Mouse (Mus musculus) hindbrain, embryonic 16.5 days (tissue): ENCODE measurements around the gene Abhd4. TPM values are rescaled to one million over a fixed set of nuclear protein-coding genes. Genes with fewer than 3 reads are reported as not detected.

Experiments
- ATAC-seq: fragments of 200-750 bp; cut with Nextera tagmentation; 2 replicates; pipeline ENCODE4 v1.8.0; 2017; ENCODE audit warnings: moderate TSS enrichment, moderate library complexity
- H3K27ac ChIP-seq: fragments of 300-500 bp; sonication (generic); 2 replicates; pipeline ENCODE4 v1.5.1; 2014; ENCODE audit warnings: low read depth, mild to moderate bottlenecking, control low read depth, low read length, moderate library complexity
- H3K27me3 ChIP-seq: fragments of 300-500 bp; sonication (generic); replicated peaks from 2 replicates; pipeline ENCODE4 v1.6.1; 2014; ENCODE audit warnings: low read length; ENCODE audit not compliant: control insufficient read depth, insufficient read depth
- H3K36me3 ChIP-seq: fragments of 300-500 bp; sonication (generic); 2 replicates; pipeline ENCODE4 v1.6.1; 2014; ENCODE audit warnings: mild to moderate bottlenecking, low read length, moderate library complexity, mixed read lengths; ENCODE audit not compliant: control insufficient read depth, insufficient read depth
- H3K4me1 ChIP-seq: fragments of 300-500 bp; sonication (generic); 2 replicates; pipeline ENCODE4 v1.6.1; 2014; ENCODE audit warnings: low read depth, low read length; ENCODE audit not compliant: control insufficient read depth, insufficient read depth
- H3K4me2 ChIP-seq: fragments of 300-500 bp; sonication (generic); 2 replicates; pipeline ENCODE4 v1.6.1; 2014; ENCODE audit warnings: mild to moderate bottlenecking, low read length, control low read depth, moderate library complexity
- H3K4me3 ChIP-seq: fragments of 300-500 bp; sonication (generic); 2 replicates; pipeline ENCODE4 v1.5.1; 2014; ENCODE audit warnings: mild to moderate bottlenecking, low read length, control low read depth, moderate library complexity
- H3K9ac ChIP-seq: fragments of 300-500 bp; sonication (generic); 2 replicates; pipeline ENCODE4 v1.6.1; 2014; ENCODE audit warnings: low read depth, mild to moderate bottlenecking, control low read depth, low read length, moderate library complexity
- H3K9me3 ChIP-seq: fragments of 300-500 bp; sonication (generic); 2 replicates; pipeline ENCODE4 v1.6.1; 2014; ENCODE audit warnings: mild to moderate bottlenecking, low read length, moderate library complexity; ENCODE audit not compliant: control insufficient read depth
- WGBS: fragments of 180-500 bp; shearing (Covaris S2); extraction: QIAGEN DNeasy Blood & Tissue Kit; methylation state at CpG from one replicate; pipeline ENCODE4 v1.1.7; 2014; 5-methylcytosine and 5-hydroxymethylcytosine counted together
- polyA plus RNA-seq: library from polyadenylated mRNA; unstranded; fragments of >200 nt; fragmentation: Nextera tagmentation; extraction: Ambion mirVana; gene quantifications from 2 replicates; pipeline ENCODE4 v1.2.1, GENCODE M21; 2015

Gene Abhd4
- polyA plus RNA-seq, 1 experiment from 2014 or later, result 75.2 TPM

DNA sequence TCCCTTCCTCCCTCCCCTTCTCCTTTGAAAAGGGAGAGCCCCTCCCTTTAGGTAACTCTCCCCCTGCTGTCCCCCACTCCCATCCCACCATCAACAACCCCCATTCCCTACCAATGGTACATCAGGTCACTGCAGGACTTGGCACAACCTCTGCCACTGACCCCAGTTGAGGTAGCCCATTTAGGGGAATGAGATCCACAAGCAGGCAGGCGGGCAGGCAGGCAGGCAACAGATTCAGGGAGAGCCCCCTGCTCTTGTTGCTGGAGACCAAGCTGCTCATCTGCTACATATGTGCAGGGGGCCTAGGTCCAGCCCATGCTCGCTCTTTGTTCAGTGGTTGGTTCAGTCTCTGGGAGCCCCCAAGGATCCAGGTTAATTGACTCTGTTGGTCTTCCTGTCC lies 22.5 kb downstream of the Abhd4 start:
- H3K27ac ChIP-seq, result no peak overlapping the region
- 93% methylated on average over 2 of the region's 2 CpGs for WGBS
- no peaks in the 10 kb centered on the region for H3K9me3 ChIP-seq
- H3K27me3 ChIP-seq, result no peaks in the 10 kb centered on the region
- H3K9ac ChIP-seq, result no peak overlapping the region
- H3K4me2 ChIP-seq, result no peak overlapping the region
- H3K4me1 ChIP-seq, result no peaks in the 10 kb centered on the region
- H3K36me3 ChIP-seq, result no peaks in the 10 kb centered on the region
- no peak for ATAC-seq
- no peak overlapping the region for H3K4me3 ChIP-seq

DNA sequence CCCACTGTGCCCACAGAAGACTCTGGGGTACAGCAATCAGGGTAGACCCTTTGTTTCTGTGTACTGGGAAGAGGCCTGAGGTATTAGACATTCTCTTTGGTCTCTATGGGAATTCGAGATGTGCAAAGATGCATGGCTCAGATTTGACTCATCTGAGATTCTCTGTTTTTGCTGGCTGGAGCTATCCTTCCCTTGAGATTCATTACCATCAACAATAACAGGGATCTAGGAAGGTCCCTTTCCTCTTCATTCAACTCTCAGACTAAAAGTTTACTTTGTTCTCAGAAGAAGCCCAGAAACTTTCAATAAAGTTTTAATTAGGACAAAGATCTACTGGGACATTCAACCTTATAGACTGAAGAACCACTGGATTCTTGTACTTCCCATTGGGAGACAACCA lies 30.9 kb downstream of the Abhd4 start, which contains the start of gene Olfr49:
TSS of gene Olfr49 (minus strand) at position 101 of the 400 bp plus-strand sequence.
- no peak within 1 kb of the TSS for H3K27ac ChIP-seq
- no peaks in the 10 kb centered on the region for H3K27me3 ChIP-seq
- no peaks in the 10 kb centered on the region; the same call in 1 of the 2 replicates for H3K9me3 ChIP-seq
- WGBS, result 83% methylated on average over 1 of the region's 1 CpGs
- no peak within 1 kb of the TSS for H3K4me2 ChIP-seq
- ATAC-seq, result no peak
- H3K4me3 ChIP-seq, result no peak within 1 kb of the TSS
- H3K36me3 ChIP-seq, result no peaks in the 10 kb centered on the region
- H3K9ac ChIP-seq, result no peak within 1 kb of the TSS
- H3K4me1 ChIP-seq, result no peaks in the 10 kb centered on the region

DNA sequence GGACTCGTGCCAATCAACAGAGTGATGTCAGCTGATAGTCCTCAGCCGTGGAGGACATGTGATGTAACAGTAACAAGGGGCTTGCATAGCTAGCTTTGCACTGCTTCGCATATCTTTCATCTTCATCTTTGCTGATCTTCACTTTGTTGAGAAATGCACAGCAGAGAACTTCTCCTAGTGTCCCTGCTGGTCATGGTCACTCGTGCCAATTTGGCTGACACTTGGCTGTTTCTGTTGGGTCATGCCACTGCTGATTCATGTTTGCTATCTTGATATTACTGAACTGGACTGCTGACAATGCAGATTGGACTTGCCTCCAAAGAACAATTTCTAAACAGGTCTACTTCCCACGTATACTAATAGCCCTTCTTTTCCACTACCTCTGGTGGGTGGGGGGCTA lies 46.1 kb downstream of the Abhd4 start:
- no peak for ATAC-seq

DNA sequence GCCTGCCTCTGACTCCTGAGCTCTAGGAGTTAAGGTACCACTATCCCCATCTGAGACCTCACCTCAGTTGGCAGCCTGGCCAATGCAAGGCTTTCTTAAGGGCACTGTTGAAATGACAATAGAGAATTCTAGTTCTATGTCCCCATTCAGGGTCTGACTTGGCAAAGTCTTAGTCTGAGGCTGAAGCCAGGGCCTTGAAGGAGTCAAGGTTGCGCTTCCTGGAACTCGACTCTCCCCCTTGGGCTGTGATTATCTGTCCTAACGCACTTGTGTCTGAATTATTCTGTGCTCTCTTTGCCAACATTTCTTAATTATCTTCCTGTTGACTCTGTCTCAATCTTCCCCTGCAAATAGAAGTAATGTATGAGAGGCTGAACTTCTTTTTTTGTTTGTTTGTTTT lies 46.7 kb downstream of the Abhd4 start:
- WGBS, result 98% methylated on average over 3 of the region's 3 CpGs

More for the DNA sequence above, 46.1 kb downstream of the Abhd4 start:
- WGBS, result 84% methylated on average over 5 of the region's 5 CpGs
- no peak overlapping the region for H3K4me2 ChIP-seq
- H3K36me3 ChIP-seq, result no peaks in the 10 kb centered on the region
- H3K4me3 ChIP-seq, result no peak overlapping the region
- no peaks in the 10 kb centered on the region for H3K27me3 ChIP-seq
- no peak overlapping the region for H3K27ac ChIP-seq
- H3K9ac ChIP-seq, result no peak overlapping the region
- no peaks in the 10 kb centered on the region; the same call in 1 of the 2 replicates for H3K9me3 ChIP-seq
- no peaks in the 10 kb centered on the region for H3K4me1 ChIP-seq

DNA sequence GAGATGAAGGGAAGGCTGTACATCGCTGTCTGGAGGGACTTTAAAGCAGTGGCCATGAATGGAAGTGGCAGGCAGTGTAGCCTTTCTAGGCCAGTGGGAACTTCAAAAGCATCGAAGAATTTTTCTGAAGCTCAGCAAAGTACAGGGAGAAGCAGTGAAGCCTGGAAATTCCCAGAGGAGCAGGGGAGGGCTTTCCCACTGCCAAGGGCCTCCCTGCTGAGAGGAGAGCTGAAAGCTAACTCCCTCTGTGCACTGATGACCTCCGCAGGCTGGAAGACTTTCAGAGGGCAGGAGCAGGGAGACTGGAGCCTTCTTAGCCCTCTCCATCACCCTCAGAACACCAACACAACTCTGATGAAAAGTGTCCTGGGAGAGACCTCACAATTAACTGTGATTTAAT lies 57.8 kb downstream of the Abhd4 start:
- H3K4me3 ChIP-seq, result no peak overlapping the region
- 24% methylated on average over 3 of the region's 3 CpGs for WGBS
- H3K27ac ChIP-seq, result no peak overlapping the region
- no peaks in the 10 kb centered on the region for H3K4me1 ChIP-seq
- 0 out of 2 replicates have a peak, but pooled peaks have one; percentile 2 for ATAC-seq
- no peak overlapping the region for H3K4me2 ChIP-seq
- H3K27me3 ChIP-seq, result no peaks in the 10 kb centered on the region
- H3K9me3 ChIP-seq, result no peaks in the 10 kb centered on the region
- H3K36me3 ChIP-seq, result no peaks in the 10 kb centered on the region
- H3K9ac ChIP-seq, result no peak overlapping the region

More for the DNA sequence above, 46.7 kb downstream of the Abhd4 start:
- Histone ChIP-seq H3K9ac (no peak overlapping the region), H3K4me1 (no peaks in the 10 kb centered on the region), H3K9me3 (no peaks in the 10 kb centered on the region; the same call in 1 of the 2 replicates), H3K36me3 (no peaks in the 10 kb centered on the region), H3K4me3 (no peak overlapping the region), H3K27ac (no peak overlapping the region), H3K27me3 (no peaks in the 10 kb centered on the region), H3K4me2 (no peak overlapping the region)
- ATAC-seq, result no peak

Other genes starting within 250 kb of the Abhd4 start
- 391 and 409 TPM in 2 replicates for gene Dad1, start 84 bp upstream of the Abhd4 start, polyA plus RNA-seq
- not detected in 2 replicates for gene Olfr49, start 30.8 kb downstream of the Abhd4 start, polyA plus RNA-seq
- gene Oxa1l, start 106.6 kb downstream of the Abhd4 start, polyA plus RNA-seq, result 58.5 and 59.9 TPM in 2 replicates
- 4.9 and 5.9 TPM in 2 replicates for gene Slc7a7, start 163.6 kb downstream of the Abhd4 start, polyA plus RNA-seq
- 218 and 228 TPM in 2 replicates for gene Mrpl52, start 172.7 kb downstream of the Abhd4 start, polyA plus RNA-seq
- gene Mmp14, start 177.4 kb downstream of the Abhd4 start, polyA plus RNA-seq, result 45.1 and 56.1 TPM in 2 replicates
- 31.4 and 35.6 TPM in 2 replicates for gene Lrp10, start 209.9 kb downstream of the Abhd4 start, polyA plus RNA-seq
- 38.5 and 39.5 TPM in 2 replicates for gene Rem2, start 221.9 kb downstream of the Abhd4 start, polyA plus RNA-seq